Mouse (Mus musculus) activated CD4-positive, CD25-positive, alpha-beta regulatory T cell, adult 4 months (primary cell): ENCODE data around the gene Poc5. TPM values are rescaled to one million over a fixed set of nuclear protein-coding genes. Genes with fewer than 3 reads are reported as not detected.

Experiments
- ATAC-seq: one replicate; pipeline ENCODE4 v1.8.0; 2017
- polyA plus RNA-seq, 2 experiments: library from polyadenylated mRNA; unstranded; fragments of 100-300 nt; shearing (Covaris generic); gene quantifications; one replicate each; pipeline ENCODE4 v1.2.1; 2017

The Poc5 gene
- polyA plus RNA-seq, 2 experiments from 2014 or later = 9.6 to 12.0 TPM

DNA sequence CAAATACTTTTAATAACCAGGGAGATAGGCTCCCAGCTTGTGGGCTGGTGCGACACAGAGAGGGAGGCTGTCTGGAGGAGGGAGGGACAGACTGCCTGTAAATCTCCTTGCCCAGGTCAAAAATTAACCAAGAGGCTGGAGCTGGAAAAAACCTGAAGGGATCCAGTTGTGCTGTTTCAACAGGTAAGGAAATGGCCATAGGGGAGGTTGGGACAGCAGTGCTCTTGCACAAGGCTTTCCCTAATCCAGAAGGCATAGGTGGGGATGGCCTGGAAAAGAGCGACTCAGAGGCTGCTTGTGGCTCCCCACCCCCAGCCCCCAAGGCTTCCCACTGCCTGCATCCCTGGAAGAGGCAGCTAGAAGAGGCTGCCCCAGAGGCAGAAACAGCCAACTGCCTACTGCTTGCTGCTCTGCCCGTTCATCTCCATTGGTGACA lies 44.3 kb downstream of the Poc5 start:
- no peak for ATAC-seq

DNA sequence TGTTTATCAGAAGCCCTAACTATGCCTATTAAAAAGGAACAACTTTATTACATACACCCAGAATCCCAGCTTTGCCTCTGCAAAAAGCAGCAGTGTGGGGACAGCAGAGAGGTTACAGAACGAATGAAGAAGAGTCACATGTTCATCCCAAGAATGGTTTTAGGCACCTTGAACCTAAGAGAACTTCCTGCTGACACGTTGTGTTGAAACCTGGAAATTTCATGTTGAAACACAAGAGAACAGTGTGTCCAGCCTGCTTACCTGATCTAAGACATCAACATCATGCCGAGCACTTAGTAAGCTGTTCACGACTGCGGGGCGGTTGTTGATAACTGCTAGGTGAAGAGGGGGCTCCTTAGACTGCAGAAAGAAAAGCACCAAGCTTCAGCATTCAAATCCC lies 44.9 kb downstream of the Poc5 start:
- no peak for ATAC-seq

DNA sequence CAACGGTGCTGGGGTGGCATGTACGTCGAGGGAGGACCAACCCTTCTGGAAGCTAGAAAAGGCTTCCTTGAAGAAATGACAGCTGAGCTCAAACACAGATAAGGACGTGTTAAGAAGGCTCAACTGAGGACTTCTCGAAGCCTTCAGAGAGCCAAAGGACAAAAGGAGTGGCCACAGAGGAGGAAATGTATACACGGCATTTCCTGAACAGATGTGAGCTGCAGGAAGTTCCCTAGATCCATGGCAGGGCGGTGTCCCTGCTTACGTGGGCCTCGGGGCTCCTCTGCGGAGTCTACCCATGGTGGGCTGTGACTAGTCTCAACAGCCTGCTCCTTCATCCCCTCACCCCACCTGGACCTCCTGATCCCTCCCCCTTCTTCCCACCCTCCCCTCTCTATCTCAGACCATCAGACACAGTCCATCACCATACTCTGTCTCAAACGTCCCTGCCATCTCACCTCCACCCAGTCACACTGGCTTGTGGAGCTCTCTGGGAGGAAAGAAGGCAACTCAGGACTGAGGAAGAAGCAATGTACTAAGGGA lies 45.6 kb downstream of the Poc5 start:
- ATAC-seq = peak; percentile 33

DNA sequence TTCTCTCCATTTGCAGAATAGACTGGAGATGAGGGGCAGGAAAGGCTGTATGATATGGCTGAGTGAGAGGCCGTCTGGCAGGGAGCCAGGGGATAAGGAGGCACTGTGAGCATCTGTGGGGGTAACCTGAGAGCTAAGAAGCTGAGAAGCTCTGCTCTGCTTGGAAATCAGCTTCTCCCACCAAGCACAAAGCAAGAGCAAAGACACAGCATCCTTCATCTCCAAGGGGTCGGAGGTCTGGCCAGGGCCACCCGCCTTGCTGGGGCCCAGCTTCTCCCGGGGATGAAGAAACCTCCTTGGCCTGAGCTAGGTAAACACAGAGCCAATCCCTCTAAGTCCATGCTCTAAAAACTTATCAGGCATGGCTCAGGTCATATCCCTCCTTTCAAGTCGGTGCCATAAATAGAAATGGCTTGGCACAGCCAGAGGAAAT lies 46.8 kb downstream of the Poc5 start:
- ATAC-seq = no peak

DNA sequence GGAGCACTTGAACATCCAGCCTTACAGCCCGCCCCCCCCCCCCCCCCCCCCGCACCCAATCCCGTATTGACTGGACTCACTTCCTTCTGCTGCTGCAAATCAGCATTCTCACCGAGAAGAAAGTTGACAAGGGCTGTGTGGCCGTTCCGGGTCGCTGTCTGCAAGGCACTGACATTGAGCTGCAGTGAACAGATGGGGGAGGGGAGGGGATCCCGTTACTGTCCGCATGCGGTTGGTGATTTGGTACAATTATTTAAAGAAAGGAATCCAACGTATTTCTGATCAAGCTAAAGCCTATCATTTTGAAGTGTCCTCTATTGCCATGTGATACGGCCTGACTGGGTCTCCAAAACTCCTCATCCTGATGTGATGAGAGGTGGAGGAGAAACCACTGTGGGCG lies 47.7 kb downstream of the Poc5 start:
- no peak for ATAC-seq

DNA sequence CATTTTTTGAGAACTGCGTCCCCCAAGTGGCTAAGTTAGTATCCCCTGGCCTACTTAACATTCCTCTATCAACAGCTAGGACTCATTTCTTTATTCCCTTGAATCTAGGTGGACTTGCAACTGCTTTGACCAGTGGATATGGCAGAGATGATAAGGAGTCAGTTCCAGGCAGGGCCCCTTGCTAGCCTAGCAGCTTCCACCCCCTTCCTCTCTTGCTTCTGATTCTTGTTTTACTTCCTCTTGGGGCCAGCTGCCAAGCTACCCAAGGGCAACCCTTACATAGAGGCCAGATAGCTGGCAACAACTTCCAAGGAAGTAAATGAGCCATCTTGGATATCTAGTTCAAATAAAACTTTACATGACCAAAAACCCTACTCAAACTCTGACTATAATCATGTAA lies 48.8 kb downstream of the Poc5 start:
- no peak for ATAC-seq

DNA sequence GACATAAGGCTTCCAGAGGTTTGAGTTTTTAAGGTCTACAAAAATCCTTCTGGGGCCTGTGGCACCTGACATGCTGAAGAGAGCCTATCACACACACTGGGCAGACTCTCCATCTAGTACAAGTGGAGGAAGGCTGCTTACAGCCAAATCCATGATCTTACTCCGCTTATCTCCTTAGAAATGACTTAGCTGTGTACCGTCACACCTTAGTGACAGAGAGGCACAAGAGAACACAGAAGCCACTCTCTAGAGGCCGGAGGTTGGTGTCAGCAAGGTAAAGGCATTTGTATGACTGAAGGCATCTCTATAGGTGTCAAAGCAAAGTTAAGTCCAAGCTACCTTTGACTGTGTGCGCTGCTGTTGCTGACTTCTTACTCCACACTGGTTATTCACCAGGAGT lies 52.3 kb downstream of the Poc5 start:
- no peak for ATAC-seq

DNA sequence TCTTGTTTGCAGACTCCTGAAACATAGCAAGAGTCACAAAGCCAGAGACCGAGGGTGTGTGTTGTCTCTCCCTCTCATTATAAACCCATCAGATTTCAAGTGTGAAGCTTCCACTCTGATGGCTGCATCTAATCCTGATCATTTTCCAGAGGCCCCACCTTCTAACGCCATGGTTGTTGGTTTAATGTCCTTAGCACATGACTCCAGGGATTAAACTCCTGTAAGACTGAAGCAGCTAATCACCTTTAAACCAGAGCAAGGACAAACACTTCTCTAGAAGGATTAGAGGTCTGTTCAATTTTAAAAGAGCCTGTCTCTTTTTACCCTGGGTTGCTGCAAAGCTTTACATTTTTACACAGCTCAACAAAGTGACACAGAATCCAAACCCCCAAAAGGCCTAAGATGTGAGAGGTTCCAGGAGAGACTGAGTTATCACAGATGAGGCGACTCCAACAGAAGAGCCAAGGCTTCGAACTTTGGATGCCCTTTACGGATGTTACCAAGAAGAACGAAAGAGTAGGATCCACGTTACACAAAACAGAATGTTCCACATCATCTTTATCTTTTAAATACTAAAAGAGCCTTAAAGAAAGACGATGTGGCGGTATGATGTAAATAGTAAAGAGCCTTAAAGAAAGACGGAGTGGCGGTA lies 62.2 kb downstream of the Poc5 start:
- ATAC-seq = no peak

DNA sequence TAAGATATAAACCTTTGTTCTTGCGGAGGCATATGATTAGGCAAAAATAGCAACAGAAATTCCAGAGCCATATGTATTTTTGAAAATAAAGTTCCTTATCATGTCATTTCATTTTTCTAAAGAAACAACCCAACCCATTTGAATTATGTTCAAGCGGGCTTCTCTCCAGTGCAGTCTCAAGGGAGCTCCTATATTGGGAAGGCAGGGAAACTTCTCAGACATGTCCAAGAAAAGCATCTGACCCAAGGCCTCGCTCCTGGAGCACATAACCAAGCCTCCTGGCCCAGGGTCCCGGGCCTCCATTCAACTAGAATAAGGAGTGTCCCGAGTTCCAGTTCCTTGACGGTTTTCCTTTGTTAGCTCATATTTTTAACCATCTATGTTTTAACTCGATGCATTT lies 62.8 kb downstream of the Poc5 start:
- ATAC-seq = no peak

DNA sequence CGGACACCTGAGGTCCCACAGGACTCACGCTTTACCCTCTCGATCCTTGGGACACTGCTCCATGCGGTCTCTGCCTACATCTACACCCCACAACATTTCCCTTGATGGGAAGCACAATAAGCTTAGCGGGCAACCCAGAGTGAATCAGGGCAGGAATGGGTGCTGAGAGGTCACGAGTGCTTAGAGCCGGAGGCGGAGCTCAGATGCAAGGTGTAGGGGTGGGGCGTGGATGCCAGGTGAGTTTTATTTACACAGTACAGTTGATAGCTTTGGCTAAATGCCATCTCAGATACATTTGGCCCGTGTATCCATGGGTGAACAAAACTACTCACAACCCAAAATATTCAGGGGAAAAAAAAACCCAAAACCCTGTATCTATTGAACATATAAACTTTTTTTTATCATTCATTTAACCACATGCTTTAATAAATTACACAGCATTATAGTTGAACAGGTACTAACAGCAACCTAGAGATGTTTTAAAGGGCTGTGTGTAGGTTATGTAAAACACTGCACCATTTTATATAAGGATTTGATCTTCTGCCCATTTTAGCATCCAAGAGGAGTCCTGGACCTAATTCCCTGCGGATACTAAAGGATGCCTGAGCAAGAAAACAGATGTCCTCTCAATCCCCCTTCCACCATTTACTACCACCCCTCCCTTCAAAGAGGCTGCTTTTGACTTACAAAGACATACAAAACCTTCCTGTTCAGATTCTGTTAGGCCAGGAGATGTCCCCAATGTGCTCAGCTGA lies 63.5 kb downstream of the Poc5 start:
- ATAC-seq = no peak

DNA sequence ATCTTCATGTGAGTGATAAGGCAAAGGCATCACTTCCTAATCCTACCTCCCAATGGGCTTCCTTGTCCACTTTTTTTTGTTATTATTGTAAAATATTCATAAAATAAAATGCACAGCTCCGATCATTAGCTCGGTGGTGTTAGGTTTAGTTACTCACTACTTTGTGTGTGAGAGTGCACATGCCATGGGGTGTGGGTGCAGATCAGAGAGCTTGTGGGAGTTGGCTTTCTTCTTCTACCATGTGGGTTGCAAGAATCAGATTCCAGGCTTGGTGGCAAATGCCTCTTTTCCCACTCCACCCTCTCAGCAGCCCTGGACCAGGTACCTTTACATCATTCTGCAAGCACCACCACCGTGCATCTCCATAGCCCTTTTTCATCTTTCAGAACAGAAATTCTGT lies 64.5 kb downstream of the Poc5 start:
- ATAC-seq = no peak

DNA sequence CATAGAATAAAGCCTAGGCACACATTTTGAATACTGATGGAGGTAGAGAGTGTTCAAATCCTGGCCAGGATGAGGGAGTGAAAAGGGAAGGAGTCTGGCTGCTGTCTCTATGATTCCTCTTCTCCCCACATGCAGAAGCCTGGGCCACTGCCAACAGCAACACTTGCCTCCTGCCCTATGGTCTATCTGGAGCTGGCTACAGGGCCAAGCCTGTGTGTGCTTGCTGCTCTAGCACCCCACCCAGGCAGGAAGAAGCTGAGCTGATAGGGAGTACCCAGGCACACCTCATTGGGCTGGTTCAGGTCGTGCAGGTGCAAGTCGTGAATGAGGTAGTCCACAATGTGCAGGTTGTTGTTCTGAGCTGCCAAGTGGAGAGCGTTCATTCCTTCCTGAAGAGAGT lies 66.2 kb downstream of the Poc5 start:
- ATAC-seq = no peak

DNA sequence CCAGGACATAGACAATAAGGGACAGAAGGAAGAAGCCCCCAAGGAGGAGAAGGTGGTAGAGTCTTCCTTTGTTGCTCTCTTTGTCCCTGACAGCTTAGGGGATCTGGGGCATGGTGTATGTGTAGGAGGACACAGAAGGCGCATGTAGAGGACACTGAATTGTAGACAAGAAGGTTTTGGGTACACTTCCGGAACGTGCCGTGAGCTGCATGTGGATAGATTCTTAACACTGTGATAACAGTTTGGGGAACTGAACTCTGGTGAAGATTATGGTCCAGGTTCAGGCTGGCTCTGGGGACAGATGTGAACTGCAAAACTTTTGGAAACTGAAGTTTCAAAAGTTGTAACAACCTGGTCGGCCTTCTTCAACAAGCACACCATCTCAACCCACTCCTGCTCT lies 69.5 kb downstream of the Poc5 start:
- ATAC-seq = no peak

DNA sequence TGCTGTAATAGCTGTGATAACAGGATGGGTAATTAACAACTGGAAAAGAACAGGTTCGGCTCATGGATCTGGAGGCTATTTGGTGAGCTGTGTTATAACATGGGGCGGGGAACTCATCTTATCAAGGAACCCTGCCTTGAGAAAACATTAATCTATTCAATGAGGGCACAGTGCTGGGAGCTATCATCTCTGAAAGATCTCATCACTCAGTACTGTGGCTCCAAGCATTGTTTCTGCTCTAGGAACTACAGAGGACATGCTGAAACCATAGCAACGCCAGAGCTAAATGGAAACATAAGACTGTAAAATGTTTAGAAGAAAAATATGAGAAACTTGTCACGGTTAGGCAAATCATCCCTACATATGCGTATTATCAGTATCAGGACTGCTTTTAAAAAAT lies 69.9 kb downstream of the Poc5 start:
- ATAC-seq = no peak

DNA sequence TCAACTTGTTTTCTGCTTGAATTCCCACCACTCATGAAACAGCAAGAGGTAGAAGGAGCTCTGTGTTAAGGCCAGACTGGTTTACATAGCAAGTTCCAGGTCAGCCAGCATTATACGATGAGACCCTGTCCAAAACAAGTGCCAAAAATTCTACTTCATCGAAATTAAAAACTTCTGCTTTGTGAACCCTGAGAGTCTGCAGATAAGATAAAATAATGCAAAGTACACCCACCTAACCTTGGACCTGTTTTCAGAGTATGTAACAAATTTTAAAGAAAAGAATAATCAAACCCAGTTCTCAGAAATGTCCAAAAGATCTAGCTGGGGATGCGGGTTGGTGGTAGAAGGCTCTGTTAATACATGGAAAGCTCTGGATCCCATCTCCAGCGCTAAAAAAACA lies 70.5 kb downstream of the Poc5 start:
- no peak for ATAC-seq

DNA sequence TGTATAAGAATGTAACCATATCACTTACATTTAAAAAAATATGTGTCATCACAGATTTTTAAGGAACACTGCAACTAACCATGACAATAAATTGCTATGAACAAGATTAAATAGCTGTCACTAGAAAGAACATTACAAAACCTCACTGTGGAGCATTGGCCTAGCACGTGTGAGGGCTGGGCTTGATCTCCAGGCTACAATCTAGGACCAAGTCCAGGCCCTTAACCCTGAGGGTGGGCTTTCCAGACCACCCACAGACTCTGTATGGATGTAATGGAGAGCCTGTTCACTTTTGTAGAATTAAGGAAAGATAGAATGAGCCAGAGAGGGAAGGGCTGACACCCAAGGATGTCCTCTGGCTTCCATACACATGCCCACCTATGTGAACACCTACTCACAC lies 74.5 kb downstream of the Poc5 start:
- no peak for ATAC-seq

DNA sequence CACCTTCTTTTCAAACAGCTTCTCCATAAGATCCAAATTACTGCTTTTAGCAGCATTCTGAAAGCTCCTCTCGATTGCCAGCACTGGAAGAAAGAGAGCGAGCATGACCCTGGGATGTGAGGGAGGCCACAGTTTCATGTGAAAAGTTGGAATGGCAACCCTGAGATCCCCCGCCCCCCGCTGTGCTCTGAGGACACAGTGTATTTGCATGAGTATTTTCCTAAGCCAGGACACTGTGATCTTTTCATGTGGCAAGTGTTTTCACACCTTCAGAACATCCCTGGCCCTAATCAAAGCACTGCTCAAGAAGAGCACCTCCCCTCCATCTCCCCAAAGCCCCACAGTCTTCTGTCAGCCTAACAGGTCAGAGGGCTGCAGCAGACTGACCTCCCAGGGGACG lies 77.2 kb downstream of the Poc5 start:
- ATAC-seq = no peak

Other genes starting within 250 kb of the Poc5 start
- not detected for gene Ankdd1b, start 82.9 kb downstream of the Poc5 start, polyA plus RNA-seq
- gene Gm17622, start 102.4 kb downstream of the Poc5 start, polyA plus RNA-seq = not detected
- gene Polk, start 154.3 kb downstream of the Poc5 start, polyA plus RNA-seq = 10 to 100 TPM; 23.3 to 28.0 TPM
- 1 to 10 TPM; 5.6 to 8.7 TPM for gene Col4a3bp, start 154.3 kb downstream of the Poc5 start, polyA plus RNA-seq